Mouse (Mus musculus): ENCODE measurements around the gene Heatr6.

GRCm38 (mm10) chr11:83796980-83797608 is 43.6 kb downstream of the Heatr6 start:
- TF ChIP-seq CTCF (IDR thresholded peaks at IDR 0.05; ENCODE audit: low read depth) (no peak), EP300 (IDR thresholded peaks at IDR 0.05; ENCODE audit: low read depth) (no peak)
